Mouse (Mus musculus): ENCODE measurements at regions not wholly inside any gene's neighbourhood (a gene's known extent, or its start where the extent isn't known, plus 50 kb on each side); places are given as distances from the start of the nearest gene placed in this dataset.

- Histone ChIP-seq H3K9me3 (ENCODE audit: control insufficient read depth, low read length) (no peaks in the 10 kb centered on the region), H3K9ac (ENCODE audit: low read length) (no peak overlapping the region), H3K4me1 (replicated peaks; ENCODE audit: control insufficient read depth, insufficient read depth, low read length) (peaks cover 6% of the 10 kb centered on the region; the same call in 1 of the 2 replicates), H3K36me3 (ENCODE audit: control insufficient read depth, insufficient read depth, low read length) (no peaks in the 10 kb centered on the region), H3K4me3 (ENCODE audit: low read depth, low read length) (no peak overlapping the region), H3K4me2 (ENCODE audit: low read length) (no peak overlapping the region), H3K27ac (ENCODE audit: low read depth) (no peak overlapping the region), H3K27me3 (replicated peaks; ENCODE audit: control insufficient read depth, insufficient read depth, low read length) (no peaks in the 10 kb centered on the region)
- DNase-seq (ENCODE audit: low spot score) (no peak), ATAC-seq (replicated peaks; ENCODE audit: low FRiP score, low TSS enrichment, low read depth) (no peak)
- WGBS, result 66% methylated on average over 8 of the region's 8 CpGs
These were observed 386.7 kb downstream of the Rapgef2 start for GRCm38 (mm10) chr3:78899446-78900230.

DNA sequence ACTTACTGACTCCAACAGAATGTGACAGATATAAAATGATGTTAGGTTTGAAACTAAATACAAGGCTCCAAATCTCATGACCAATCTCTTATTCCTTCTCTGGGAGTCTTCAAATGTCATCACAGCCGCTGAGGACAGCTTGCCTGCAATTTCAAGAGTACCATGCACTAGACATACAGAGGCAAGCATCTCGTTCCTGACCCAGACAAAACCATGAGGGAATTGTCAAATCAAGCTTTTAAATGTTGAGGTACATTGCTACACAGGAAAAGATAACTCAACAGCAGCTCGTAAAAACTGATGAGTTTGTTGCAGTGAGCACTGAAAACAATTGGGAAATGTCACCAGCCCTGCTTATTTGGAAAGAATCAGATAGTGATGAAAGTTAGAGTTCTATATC lies 397.0 kb downstream of the Rapgef2 start:
- H3K27me3 ChIP-seq (replicated peaks; ENCODE audit: control insufficient read depth, insufficient read depth, low read length), result no peaks in the 10 kb centered on the region
- H3K4me1 ChIP-seq (replicated peaks; ENCODE audit: control insufficient read depth, insufficient read depth, low read length), result no peaks in the 10 kb centered on the region
- 52% methylated on average over 3 of the region's 3 CpGs for WGBS
- no peak overlapping the region for H3K4me2 ChIP-seq (ENCODE audit: low read length)
- DNase-seq (ENCODE audit: low spot score), result no peak
- H3K36me3 ChIP-seq (ENCODE audit: control insufficient read depth, insufficient read depth, low read length), result no peaks in the 10 kb centered on the region
- H3K27ac ChIP-seq (ENCODE audit: low read depth), result no peak overlapping the region
- H3K9ac ChIP-seq (ENCODE audit: low read length), result no peak overlapping the region
- H3K9me3 ChIP-seq (ENCODE audit: control insufficient read depth, low read length), result no peaks in the 10 kb centered on the region
- no peak for ATAC-seq (replicated peaks; ENCODE audit: low FRiP score, low TSS enrichment, low read depth)
- H3K4me3 ChIP-seq (ENCODE audit: low read depth, low read length), result no peak overlapping the region

- Histone ChIP-seq H3K4me2 (ENCODE audit: low read length) (no peak overlapping the region), H3K9me3 (ENCODE audit: control insufficient read depth, low read length) (no peaks in the 10 kb centered on the region), H3K27me3 (replicated peaks; ENCODE audit: control insufficient read depth, insufficient read depth, low read length) (no peaks in the 10 kb centered on the region), H3K27ac (ENCODE audit: low read depth) (no peak overlapping the region), H3K9ac (ENCODE audit: low read length) (no peak overlapping the region), H3K4me1 (replicated peaks; ENCODE audit: control insufficient read depth, insufficient read depth, low read length) (no peaks in the 10 kb centered on the region), H3K4me3 (ENCODE audit: low read depth, low read length) (no peak overlapping the region), H3K36me3 (ENCODE audit: control insufficient read depth, insufficient read depth, low read length) (no peaks in the 10 kb centered on the region)
- DNase-seq (ENCODE audit: low spot score) (no peak), ATAC-seq (replicated peaks; ENCODE audit: low FRiP score, low TSS enrichment, low read depth) (no peak)
- 69% methylated on average over 9 of the region's 9 CpGs for WGBS
These were observed 401.6 kb downstream of the Rapgef2 start for GRCm38 (mm10) chr3:78884715-78885114.

- no peak overlapping the region for H3K9ac ChIP-seq (ENCODE audit: low read length)
- DNase-seq (ENCODE audit: low spot score) (no peak), ATAC-seq (replicated peaks; ENCODE audit: low FRiP score, low TSS enrichment, low read depth) (no peak)
- WGBS, result 55% methylated on average over 11 of the region's 11 CpGs
- no peaks in the 10 kb centered on the region for H3K4me1 ChIP-seq (replicated peaks; ENCODE audit: control insufficient read depth, insufficient read depth, low read length)
- H3K9me3 ChIP-seq (ENCODE audit: control insufficient read depth, low read length), result no peaks in the 10 kb centered on the region
- no peak overlapping the region for H3K27ac ChIP-seq (ENCODE audit: low read depth)
- no peaks in the 10 kb centered on the region for H3K27me3 ChIP-seq (replicated peaks; ENCODE audit: control insufficient read depth, insufficient read depth, low read length)
- no peaks in the 10 kb centered on the region for H3K36me3 ChIP-seq (ENCODE audit: control insufficient read depth, insufficient read depth, low read length)
- H3K4me3 ChIP-seq (ENCODE audit: low read depth, low read length), result no peak overlapping the region
- no peak overlapping the region for H3K4me2 ChIP-seq (ENCODE audit: low read length)
These were observed 402.3 kb downstream of the Rapgef2 start for GRCm38 (mm10) chr3:78884029-78884428.

- 83% methylated on average over 13 of the region's 13 CpGs for WGBS
- no peak overlapping the region for H3K9ac ChIP-seq (ENCODE audit: low read length)
- H3K4me1 ChIP-seq (replicated peaks; ENCODE audit: control insufficient read depth, insufficient read depth, low read length), result no peaks in the 10 kb centered on the region
- no peak overlapping the region for H3K4me3 ChIP-seq (ENCODE audit: low read depth, low read length)
- DNase-seq (ENCODE audit: low spot score), result no peak
- H3K27me3 ChIP-seq (replicated peaks; ENCODE audit: control insufficient read depth, insufficient read depth, low read length), result no peaks in the 10 kb centered on the region
- no peaks in the 10 kb centered on the region for H3K9me3 ChIP-seq (ENCODE audit: control insufficient read depth, low read length)
- no peak overlapping the region for H3K4me2 ChIP-seq (ENCODE audit: low read length)
- no peaks in the 10 kb centered on the region for H3K36me3 ChIP-seq (ENCODE audit: control insufficient read depth, insufficient read depth, low read length)
- no peak overlapping the region for H3K27ac ChIP-seq (ENCODE audit: low read depth)
- no peak for ATAC-seq (replicated peaks; ENCODE audit: low FRiP score, low TSS enrichment, low read depth)
These were observed 406.2 kb downstream of the Rapgef2 start for GRCm38 (mm10) chr3:78880072-78880471.

- H3K4me3 ChIP-seq (ENCODE audit: low read depth, low read length), result no peak overlapping the region
- no peak overlapping the region for H3K4me2 ChIP-seq (ENCODE audit: low read length)
- H3K36me3 ChIP-seq (ENCODE audit: control insufficient read depth, insufficient read depth, low read length), result no peaks in the 10 kb centered on the region
- no peaks in the 10 kb centered on the region for H3K4me1 ChIP-seq (replicated peaks; ENCODE audit: control insufficient read depth, insufficient read depth, low read length)
- H3K9me3 ChIP-seq (ENCODE audit: control insufficient read depth, low read length), result no peaks in the 10 kb centered on the region
- H3K27ac ChIP-seq (ENCODE audit: low read depth), result no peak overlapping the region
- ATAC-seq (replicated peaks; ENCODE audit: low FRiP score, low TSS enrichment, low read depth) (no peak), DNase-seq (ENCODE audit: low spot score) (no peak)
- H3K27me3 ChIP-seq (replicated peaks; ENCODE audit: control insufficient read depth, insufficient read depth, low read length), result no peaks in the 10 kb centered on the region
- no peak overlapping the region for H3K9ac ChIP-seq (ENCODE audit: low read length)
- WGBS, result 81% methylated on average over 3 of the region's 3 CpGs
These were observed 409.0 kb downstream of the Rapgef2 start for GRCm38 (mm10) chr3:78877323-78877722.

DNA sequence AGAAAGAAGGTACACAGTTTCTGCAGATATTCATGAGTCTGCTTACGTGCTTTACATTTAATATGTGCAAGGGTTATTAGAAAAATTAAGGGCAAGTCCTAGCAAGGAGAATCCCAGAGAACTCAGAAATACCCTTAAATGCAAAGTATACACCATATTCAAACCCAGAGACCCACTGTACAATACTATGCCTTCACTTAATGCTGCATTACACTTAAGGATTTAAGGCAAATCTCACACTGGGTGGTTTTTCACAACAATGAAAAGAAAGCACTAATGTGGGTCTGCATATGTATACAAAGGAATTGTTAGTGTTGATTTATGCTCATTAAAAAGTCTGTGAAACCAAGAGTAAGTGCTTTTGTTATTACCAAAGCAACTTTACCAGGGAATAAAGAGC lies 419.4 kb downstream of the Rapgef2 start:
- Histone ChIP-seq H3K4me3 (ENCODE audit: low read depth, low read length) (no peak overlapping the region), H3K27me3 (replicated peaks; ENCODE audit: control insufficient read depth, insufficient read depth, low read length) (no peaks in the 10 kb centered on the region), H3K9ac (ENCODE audit: low read length) (no peak overlapping the region), H3K4me1 (replicated peaks; ENCODE audit: control insufficient read depth, insufficient read depth, low read length) (no peaks in the 10 kb centered on the region), H3K4me2 (ENCODE audit: low read length) (no peak overlapping the region), H3K27ac (ENCODE audit: low read depth) (no peak overlapping the region), H3K9me3 (ENCODE audit: control insufficient read depth, low read length) (no peaks in the 10 kb centered on the region), H3K36me3 (ENCODE audit: control insufficient read depth, insufficient read depth, low read length) (no peaks in the 10 kb centered on the region)
- ATAC-seq (replicated peaks; ENCODE audit: low FRiP score, low TSS enrichment, low read depth) (no peak), DNase-seq (ENCODE audit: low spot score) (no peak)
- 79% methylated on average over 1 of the region's 1 CpGs for WGBS

- WGBS, result 90% methylated on average over 9 of the region's 9 CpGs
- ATAC-seq (replicated peaks; ENCODE audit: low FRiP score, low TSS enrichment, low read depth) (no peak), DNase-seq (ENCODE audit: low spot score) (no peak)
- Histone ChIP-seq H3K4me3 (ENCODE audit: low read depth, low read length) (no peak overlapping the region), H3K4me1 (replicated peaks; ENCODE audit: control insufficient read depth, insufficient read depth, low read length) (no peaks in the 10 kb centered on the region), H3K27ac (ENCODE audit: low read depth) (no peak overlapping the region), H3K4me2 (ENCODE audit: low read length) (no peak overlapping the region), H3K27me3 (replicated peaks; ENCODE audit: control insufficient read depth, insufficient read depth, low read length) (no peaks in the 10 kb centered on the region), H3K36me3 (ENCODE audit: control insufficient read depth, insufficient read depth, low read length) (no peaks in the 10 kb centered on the region), H3K9ac (ENCODE audit: low read length) (no peak overlapping the region), H3K9me3 (ENCODE audit: control insufficient read depth, low read length) (no peaks in the 10 kb centered on the region)
These were observed 420.1 kb downstream of the Rapgef2 start for GRCm38 (mm10) chr3:78866083-78866726.

DNA sequence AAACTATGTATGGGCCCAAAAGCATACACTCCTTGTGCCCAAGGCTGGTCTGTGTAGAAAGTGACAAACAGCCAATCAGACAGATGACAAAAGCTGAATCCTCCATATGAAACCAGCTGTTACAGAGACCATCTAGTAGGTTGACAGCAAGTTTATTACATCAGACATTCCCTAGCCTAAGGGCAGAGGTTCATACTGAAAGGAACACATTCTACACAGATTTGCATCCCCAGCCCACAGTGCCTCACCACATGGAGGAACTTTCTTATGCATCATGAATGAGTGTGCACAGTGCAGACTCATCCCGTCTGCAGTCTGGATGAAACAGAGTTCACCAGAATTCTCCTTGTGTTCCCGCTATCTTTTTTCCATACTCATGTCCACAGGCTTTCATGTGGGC lies 423.3 kb downstream of the Rapgef2 start:
- Histone ChIP-seq H3K27me3 (replicated peaks; ENCODE audit: control insufficient read depth, insufficient read depth, low read length) (no peaks in the 10 kb centered on the region), H3K9ac (ENCODE audit: low read length) (no peak overlapping the region), H3K9me3 (ENCODE audit: control insufficient read depth, low read length) (no peaks in the 10 kb centered on the region), H3K36me3 (ENCODE audit: control insufficient read depth, insufficient read depth, low read length) (no peaks in the 10 kb centered on the region), H3K4me1 (replicated peaks; ENCODE audit: control insufficient read depth, insufficient read depth, low read length) (no peaks in the 10 kb centered on the region), H3K27ac (ENCODE audit: low read depth) (no peak overlapping the region), H3K4me3 (ENCODE audit: low read depth, low read length) (no peak overlapping the region), H3K4me2 (ENCODE audit: low read length) (no peak overlapping the region)
- no peak for ATAC-seq (replicated peaks; ENCODE audit: low FRiP score, low TSS enrichment, low read depth)
- no peak for DNase-seq (ENCODE audit: low spot score)
- 90% methylated on average over 2 of the region's 2 CpGs for WGBS

Data from intestine, embryonic 14.5 days (tissue).